Comparison of ENCODE assay signal across 10 mouse cellular contexts in genomic region chr7:63802751-63803150, GRCm38 (mm10).
DNase-seq lines count a peak whose midpoint lies in the region; ATAC-seq lines count a peak whose summit lies in the region.
"Had no signal": no experiment of that assay in that cellular context is flagged by ENCODE, and none has a peak within 500 bp of the region (broad histone marks: within the 10 kb centered on the region; RNA-seq: fewer than 3 reads in every experiment).

No protein-coding gene starts in this region.

- DNase-seq in cerebellum, adult 11-12 months: peak; percentile 24
- no peak for DNase-seq in cerebellum, postnatal 14 days
- DNase-seq in thymus, postnatal 14 days: peak; percentile 19
- no peak for DNase-seq in thymus, adult 18-20 months
- peak; percentile 59 for DNase-seq in kidney, postnatal 10 days
- peak; percentile 17 for DNase-seq in thymus, postnatal 25 days
- no peak for DNase-seq in embryo, embryonic 10 days (ENCODE audit: low spot score)

- no peaks in the 10 kb centered on the region for H3K27me3 ChIP-seq in hindbrain, embryonic 12.5 days
- H3K27me3 ChIP-seq: embryonic facial prominence, embryonic 15.5 days had no signal

- 87% methylated on average over 21 of the region's 21 CpGs for WGBS in hindbrain, embryonic 12.5 days

- H3K27ac ChIP-seq in hindbrain, embryonic 12.5 days: no peak overlapping the region
- H3K27ac ChIP-seq: embryonic facial prominence, embryonic 15.5 days; hindbrain, postnatal 0 days had no signal

- H3K4me2 ChIP-seq in hindbrain, embryonic 12.5 days (replicated peaks): no peak overlapping the region
- H3K4me2 ChIP-seq: embryonic facial prominence, embryonic 15.5 days had no signal

- H3K4me1 ChIP-seq in hindbrain, embryonic 12.5 days: no peaks in the 10 kb centered on the region
- H3K4me1 ChIP-seq: embryonic facial prominence, embryonic 15.5 days had no signal

- H3K9me3 ChIP-seq in hindbrain, embryonic 12.5 days (replicated peaks): no peaks in the 10 kb centered on the region
- H3K9me3 ChIP-seq: embryonic facial prominence, embryonic 15.5 days had no signal

- no peak overlapping the region for H3K9ac ChIP-seq in hindbrain, embryonic 12.5 days
- H3K9ac ChIP-seq: embryonic facial prominence, embryonic 15.5 days had no signal

- H3K36me3 ChIP-seq in hindbrain, embryonic 12.5 days: no peaks in the 10 kb centered on the region
- H3K36me3 ChIP-seq: embryonic facial prominence, embryonic 15.5 days had no signal

- H3K4me3 ChIP-seq in hindbrain, embryonic 12.5 days: no peak overlapping the region
- H3K4me3 ChIP-seq: embryonic facial prominence, embryonic 15.5 days had no signal

- ATAC-seq in hindbrain, embryonic 12.5 days (ENCODE audit: low FRiP score): no peak
- ATAC-seq: hindbrain, postnatal 0 days had no signal

Comparison
In these comparisons a context has a peak if more than half of its experiments do, and no peak if none do; other contexts are left out.
1. DNase-seq: peak in cerebellum, adult 11-12 months (single experiment), thymus, postnatal 14 days (single experiment), kidney, postnatal 10 days (single experiment) and thymus, postnatal 25 days (single experiment); none in cerebellum, postnatal 14 days (0 of 2), thymus, adult 18-20 months (0 of 2) and embryo, embryonic 10 days (single experiment).